Mouse (Mus musculus) kidney, adult 2 months (tissue): Measurements from ENCODE around the gene Commd7. TPM values are rescaled to one million over a fixed set of nuclear protein-coding genes. Genes with fewer than 3 reads are reported as not detected.

Source experiments
- DNase-seq: peaks from one replicate; pipeline ENCODE4 v3.0.0; 2021
- H3K27ac ChIP-seq: fragments of 200-500 bp; 2 replicates; pipeline ENCODE4 v1.5.1; 2012; ENCODE audit warnings: low read depth, low read length, control low read depth, inconsistent platforms; ENCODE audit not compliant: insufficient read depth
- H3K27me3 ChIP-seq: fragments of 200-500 bp; replicated peaks from 2 replicates; pipeline ENCODE4 v1.6.1; 2012; ENCODE audit warnings: mild to moderate bottlenecking, moderate library complexity, low read length, inconsistent platforms; ENCODE audit not compliant: control insufficient read depth, insufficient read depth
- H3K36me3 ChIP-seq: fragments of 200-500 bp; 2 replicates; pipeline ENCODE4 v1.6.1; 2012; ENCODE audit warnings: mild to moderate bottlenecking, moderate library complexity, low read length, inconsistent platforms; ENCODE audit not compliant: control insufficient read depth, insufficient read depth
- H3K4me1 ChIP-seq: fragments of 200-500 bp; 2 replicates; pipeline ENCODE4 v1.6.1; 2011; ENCODE audit warnings: low read length; ENCODE audit not compliant: control insufficient read depth, insufficient read depth
- H3K4me3 ChIP-seq: fragments of 200-500 bp; 2 replicates; pipeline ENCODE4 v1.5.1; 2011; ENCODE audit warnings: mild to moderate bottlenecking, low read depth, low read length, control low read depth; ENCODE audit not compliant: insufficient read depth
- CTCF ChIP-seq: fragments of 200-500 bp; conservative IDR thresholded peaks from 2 replicates; pipeline ENCODE4 v1.5.1; 2011; ENCODE audit warnings: low read depth, mild to moderate bottlenecking, control low read depth, low read length, moderate library complexity, mixed read lengths; ENCODE audit not compliant: insufficient read depth, insufficient read length
- POLR2A ChIP-seq: fragments of 200-500 bp; IDR thresholded peaks from one replicate; pipeline ENCODE4 v1.6.1; 2011; ENCODE audit warnings: low read depth, low read length, control low read depth
- WGBS: fragments of 180-500 bp; shearing (Covaris S2); methylation state at CpG from one replicate; pipeline ENCODE4 v1.1.7; 2018; 5-methylcytosine and 5-hydroxymethylcytosine counted together
- polyA plus RNA-seq: library from polyadenylated mRNA; depleted of rRNA; stranded (reverse); fragments of >200 nt; gene quantifications from 2 replicates; pipeline ENCODE4 v1.2.3, GENCODE M21; 2012

Commd7 gene
- polyA plus RNA-seq, 1 experiment = 22.3 TPM

GRCm38 (mm10) chr2:153592056-153593014 lies 40.2 kb downstream of the Commd7 start:
- Histone ChIP-seq H3K27me3 (no peaks in the 10 kb centered on the region), H3K4me3 (no peak overlapping the region), H3K4me1 (peaks cover 15% of the 10 kb centered on the region; the same call in 1 of the 2 replicates), H3K36me3 (no peaks in the 10 kb centered on the region), H3K27ac (peak overlapping the region; percentile 81)
- 38% methylated on average over 8 of the region's 8 CpGs for WGBS
- TF ChIP-seq CTCF = no peak
- TF ChIP-seq POLR2A = no peak
- DNase-seq = peak; percentile 97

- TF ChIP-seq CTCF (peak; percentile 92), POLR2A (no peak)
- WGBS = 8% methylated on average over 15 of the region's 15 CpGs
- H3K27me3 ChIP-seq = no peaks in the 10 kb centered on the region
- no peaks in the 10 kb centered on the region; the same call in 1 of the 2 replicates for H3K4me1 ChIP-seq
- peak; percentile 80 for DNase-seq
- H3K36me3 ChIP-seq = no peaks in the 10 kb centered on the region
- no peak overlapping the region for H3K4me3 ChIP-seq
- H3K27ac ChIP-seq = peak overlapping the region; percentile 21; the same call in 1 of the 2 replicates
These were observed 45.9 kb downstream of the Commd7 start for GRCm38 (mm10) chr2:153586515-153587174.

- no peak for TF ChIP-seq CTCF
- TF ChIP-seq POLR2A = no peak
- H3K4me1 ChIP-seq = no peaks in the 10 kb centered on the region; the same call in 1 of the 2 replicates
- no peak for DNase-seq
- H3K27ac ChIP-seq = no peak overlapping the region; the same call in 1 of the 2 replicates
- no peaks in the 10 kb centered on the region for H3K27me3 ChIP-seq
- no peaks in the 10 kb centered on the region for H3K36me3 ChIP-seq
- no peak overlapping the region for H3K4me3 ChIP-seq
- 76% methylated on average over 6 of the region's 6 CpGs for WGBS
These were observed 46.6 kb downstream of the Commd7 start for GRCm38 (mm10) chr2:153585981-153586380.

DNA sequence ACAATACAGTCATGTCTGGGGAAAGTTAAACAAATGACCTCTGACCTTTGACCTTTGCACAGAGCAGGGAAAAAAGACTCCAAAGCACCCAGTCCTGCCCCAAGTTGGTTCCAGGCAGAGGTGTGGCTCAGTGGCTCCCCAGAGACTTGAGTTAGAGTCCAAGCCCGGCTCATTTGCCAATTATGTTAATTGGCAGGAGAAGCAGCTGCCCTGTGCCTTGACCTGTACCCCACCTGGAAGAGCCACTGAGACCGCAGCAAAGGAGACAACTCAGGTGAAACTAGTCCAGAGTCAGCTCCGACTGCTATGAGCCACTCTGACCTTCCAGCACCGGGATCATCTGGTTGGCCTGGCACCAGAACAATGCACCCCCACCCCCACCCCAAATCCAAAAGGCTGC lies 48.2 kb downstream of the Commd7 start:
- no peak overlapping the region for H3K27ac ChIP-seq
- 52% methylated on average over 4 of the region's 4 CpGs for WGBS
- no peak overlapping the region for H3K4me3 ChIP-seq
- TF ChIP-seq CTCF = no peak
- no peaks in the 10 kb centered on the region for H3K27me3 ChIP-seq
- no peaks in the 10 kb centered on the region for H3K36me3 ChIP-seq
- DNase-seq = peak; percentile 76
- H3K4me1 ChIP-seq = no peaks in the 10 kb centered on the region; the same call in 1 of the 2 replicates

DNA sequence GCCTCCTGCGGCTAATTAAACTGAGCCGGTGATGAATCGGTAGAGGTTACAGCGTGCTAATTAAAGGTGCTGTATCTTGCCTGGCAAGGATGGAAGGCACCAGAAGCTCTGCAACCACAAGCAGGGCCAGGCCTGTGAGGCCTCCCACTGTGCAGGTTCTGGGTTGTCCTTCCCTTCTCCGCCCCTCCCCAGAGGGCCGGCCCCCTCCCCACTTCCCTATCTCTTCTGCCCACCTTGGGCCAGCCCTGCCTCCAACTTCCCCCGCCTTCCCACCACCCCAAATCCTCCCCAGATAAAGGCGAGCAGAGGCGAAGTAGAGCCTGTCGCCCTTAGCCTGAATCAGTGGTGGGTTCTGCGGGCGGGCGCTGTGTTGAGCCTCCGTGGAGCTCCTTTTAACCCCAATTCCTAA lies 48.9 kb downstream of the Commd7 start:
- TF ChIP-seq POLR2A = no peak
- TF ChIP-seq CTCF = no peak
- Histone ChIP-seq H3K27ac (no peak overlapping the region), H3K27me3 (no peaks in the 10 kb centered on the region), H3K4me1 (no peaks in the 10 kb centered on the region; the same call in 1 of the 2 replicates), H3K36me3 (no peaks in the 10 kb centered on the region), H3K4me3 (no peak overlapping the region)
- no peak for DNase-seq
- 82% methylated on average over 14 of the region's 14 CpGs for WGBS

DNA sequence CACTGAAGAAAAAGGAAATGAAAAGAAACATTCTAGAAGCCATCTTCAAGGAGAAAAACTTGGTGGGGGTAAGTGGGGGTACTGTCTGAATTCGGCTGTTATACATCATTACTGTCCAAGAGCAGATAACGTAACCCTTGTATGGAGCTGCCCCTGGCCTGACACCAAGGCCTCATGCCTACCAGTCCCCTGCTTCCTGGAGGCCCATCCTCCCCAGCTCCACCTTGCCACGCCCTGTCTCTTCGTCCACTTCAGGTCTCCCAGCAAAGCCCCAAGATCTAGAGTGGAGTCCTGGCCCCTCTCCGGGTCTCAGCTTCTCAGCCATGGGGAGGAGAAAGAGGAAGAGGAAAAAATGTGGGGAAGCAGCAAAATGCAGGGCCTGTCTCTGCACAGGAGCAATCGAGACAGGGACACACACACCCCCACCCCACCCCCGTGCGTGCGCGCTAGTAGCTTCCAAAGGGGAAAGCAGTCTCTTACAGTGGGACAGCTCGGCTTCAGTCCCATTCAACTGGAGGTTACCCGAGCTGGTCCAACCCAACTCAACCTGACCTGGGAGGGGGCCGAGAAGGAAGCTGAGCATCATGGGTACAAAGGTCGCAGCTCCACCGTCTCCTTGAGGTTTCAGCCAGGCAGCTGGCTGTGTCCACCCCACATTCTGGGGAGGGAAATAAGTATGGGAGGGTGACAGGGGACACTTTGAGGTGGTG lies 49.5 kb downstream of the Commd7 start:
- 73% methylated on average over 15 of the region's 15 CpGs for WGBS
- H3K4me3 ChIP-seq = no peak overlapping the region
- H3K27ac ChIP-seq = no peak overlapping the region
- no peaks in the 10 kb centered on the region for H3K27me3 ChIP-seq
- TF ChIP-seq CTCF (no peak), POLR2A (no peak)
- peak; percentile 25 for DNase-seq
- H3K4me1 ChIP-seq = no peaks in the 10 kb centered on the region; the same call in 1 of the 2 replicates
- H3K36me3 ChIP-seq = no peaks in the 10 kb centered on the region
